28 mouse cellular contexts compared by ENCODE assay signal in the genomic region with DNA sequence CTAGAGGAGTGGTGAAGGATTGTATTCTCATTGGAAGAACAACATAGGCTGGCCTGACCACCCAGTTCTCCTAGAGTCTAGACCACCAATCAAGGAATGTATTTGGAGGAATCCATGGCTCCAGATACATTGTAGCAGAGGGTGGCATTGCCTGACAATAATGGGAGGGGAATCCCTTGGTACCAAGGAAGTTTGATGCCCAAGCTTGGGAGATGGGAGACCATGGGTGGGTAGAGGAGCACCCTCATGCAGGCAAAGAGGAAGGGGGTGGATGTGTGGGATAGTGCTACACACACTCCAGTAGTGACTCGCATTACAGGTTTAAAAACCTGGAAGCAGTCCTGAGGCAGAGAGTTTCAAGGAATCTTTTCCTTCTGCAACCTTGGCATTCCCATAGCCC.
"Had no signal": no experiment of that assay in that cellular context is flagged by ENCODE, and none has a peak within 500 bp of the region (broad histone marks: within the 10 kb centered on the region; RNA-seq: fewer than 3 reads in every experiment).

No protein-coding gene starts in this region.

- H3K4me1 ChIP-seq: heart, embryonic 13.5 days; heart, embryonic 15.5 days; hindbrain, embryonic 10.5 days; intestine, embryonic 15.5 days; limb, embryonic 10.5 days; limb, embryonic 12.5 days; liver, embryonic 13.5 days; liver, embryonic 15.5 days had no signal

- H3K9ac ChIP-seq: heart, embryonic 13.5 days; heart, embryonic 15.5 days; hindbrain, embryonic 14.5 days; intestine, embryonic 15.5 days; limb, embryonic 12.5 days; liver, embryonic 13.5 days; liver, embryonic 15.5 days had no signal

- H3K4me2 ChIP-seq: heart, embryonic 11.5 days; heart, embryonic 13.5 days; heart, embryonic 15.5 days; hindbrain, embryonic 14.5 days; intestine, embryonic 15.5 days; limb, embryonic 12.5 days; liver, embryonic 11.5 days; liver, embryonic 13.5 days; liver, embryonic 15.5 days had no signal

- H3K27ac ChIP-seq: gastrocnemius, adult 2 months; heart, adult 2 months; heart, embryonic 13.5 days; heart, embryonic 15.5 days; hindbrain, embryonic 10.5 days; hindbrain, embryonic 14.5 days; intestine, embryonic 15.5 days; layer of hippocampus, adult 2 months; left cerebral cortex, adult 2 months; limb, embryonic 10.5 days; limb, embryonic 12.5 days; liver, embryonic 13.5 days; liver, embryonic 15.5 days had no signal

- H3K4me3 ChIP-seq: gastrocnemius, adult 2 months; heart, adult 2 months; heart, embryonic 13.5 days; heart, embryonic 15.5 days; hindbrain, embryonic 10.5 days; intestine, embryonic 15.5 days; layer of hippocampus, adult 2 months; left cerebral cortex, adult 2 months; limb, embryonic 10.5 days; limb, embryonic 12.5 days; liver, embryonic 13.5 days; liver, embryonic 15.5 days had no signal

- H3K36me3 ChIP-seq: heart, embryonic 13.5 days; heart, embryonic 15.5 days; hindbrain, embryonic 10.5 days; intestine, embryonic 15.5 days; limb, embryonic 10.5 days; limb, embryonic 12.5 days; liver, embryonic 13.5 days; liver, embryonic 15.5 days had no signal

- H3K27me3 ChIP-seq: heart, embryonic 13.5 days; heart, embryonic 15.5 days; intestine, embryonic 15.5 days; limb, embryonic 12.5 days; liver, embryonic 13.5 days; liver, embryonic 15.5 days had no signal

- DNase-seq: gastrocnemius, adult 2 months; gastrocnemius, postnatal 10 days; gastrocnemius, postnatal 25 days; heart, adult 2 months; heart, postnatal 14 days; heart, postnatal 4 days; kidney, adult 18-20 months; kidney, adult 8-10 months; kidney, postnatal 10 days; kidney, postnatal 25 days; kidney, postnatal 4 days; liver; liver, embryonic 13.5 days had no signal

- H3K9me3 ChIP-seq: heart, embryonic 13.5 days; heart, embryonic 15.5 days; hindbrain, embryonic 10.5 days; intestine, embryonic 15.5 days; limb, embryonic 10.5 days; limb, embryonic 12.5 days; liver, embryonic 13.5 days; liver, embryonic 15.5 days had no signal

- ATAC-seq: hindbrain, embryonic 16.5 days; inflammation-experienced regulatory T-cells, adult 6 months; intestine, embryonic 15.5 days; intestine, postnatal 0 days had no signal
